22 mouse cellular contexts compared by ENCODE assay signal in the genomic region with DNA sequence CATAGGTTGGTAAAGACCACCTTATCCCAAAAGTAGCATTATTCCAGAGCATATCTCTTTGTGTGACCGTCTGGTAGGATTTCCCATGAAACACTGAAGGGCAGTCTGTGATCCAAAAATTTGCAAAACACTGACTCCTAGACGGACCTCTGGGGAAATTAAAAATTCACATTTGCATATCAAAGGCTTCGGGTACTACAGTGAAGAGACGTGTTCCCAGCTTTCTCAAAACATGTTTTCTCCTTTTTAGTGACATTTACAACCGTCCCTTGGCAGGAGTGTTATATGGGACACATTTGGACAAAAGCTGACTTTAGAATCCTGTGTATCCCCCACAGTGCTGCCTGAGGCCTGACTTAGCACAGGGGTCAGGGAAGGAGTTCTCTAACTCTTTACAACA.
A peak's percentile ranks its signal among the peaks of the same experiment; 100 is the strongest.
DNase-seq lines count a peak whose midpoint lies in the region; ATAC-seq and TF ChIP-seq lines count a peak whose summit lies in the region.
"Had no signal": no experiment of that assay in that cellular context is flagged by ENCODE, and none has a peak within 500 bp of the region (broad histone marks: within the 10 kb centered on the region; RNA-seq: fewer than 3 reads in every experiment).

No protein-coding gene starts in this region.

- ATAC-seq in hindbrain, embryonic 14.5 days (ENCODE audit: low FRiP score) = no peak
- ATAC-seq in kidney, embryonic 16.5 days (ENCODE audit: low FRiP score, low TSS enrichment) = no peak
- ATAC-seq in midbrain, embryonic 13.5 days = no peak
- ATAC-seq in cerebellum, adult (ENCODE audit: insufficient number of reproducible peaks, low FRiP score, low TSS enrichment) = no peak
- ATAC-seq: CD4-positive, CD25-positive, alpha-beta regulatory T cell, adult 4 months; forebrain, embryonic 15.5 days had no signal

- WGBS in hindbrain, embryonic 10.5 days = 52% methylated on average over 5 of the region's 5 CpGs
- 23% methylated on average over 5 of the region's 5 CpGs for WGBS in hindbrain, embryonic 14.5 days
- 43% methylated on average over 5 of the region's 5 CpGs for WGBS in kidney, embryonic 16.5 days
- WGBS in midbrain, embryonic 13.5 days = 29% methylated on average over 5 of the region's 5 CpGs
- WGBS in midbrain, embryonic 10.5 days = 66% methylated on average over 5 of the region's 5 CpGs

- H3K4me2 ChIP-seq in hindbrain, embryonic 14.5 days (replicated peaks) = no peak overlapping the region
- H3K4me2 ChIP-seq in kidney, embryonic 16.5 days (replicated peaks; ENCODE audit: low read depth, low read length) = no peak overlapping the region
- no peak overlapping the region for H3K4me2 ChIP-seq in midbrain, embryonic 13.5 days (replicated peaks)
- H3K4me2 ChIP-seq: embryonic facial prominence, embryonic 12.5 days; forebrain, embryonic 15.5 days; heart, embryonic 13.5 days had no signal

- no peaks in the 10 kb centered on the region for H3K36me3 ChIP-seq in hindbrain, embryonic 10.5 days
- no peaks in the 10 kb centered on the region for H3K36me3 ChIP-seq in hindbrain, embryonic 14.5 days (replicated peaks; ENCODE audit: control insufficient read depth, insufficient read depth)
- no peaks in the 10 kb centered on the region for H3K36me3 ChIP-seq in kidney, embryonic 16.5 days (ENCODE audit: insufficient read depth, low read length)
- H3K36me3 ChIP-seq in midbrain, embryonic 13.5 days = no peaks in the 10 kb centered on the region
- H3K36me3 ChIP-seq in midbrain, embryonic 10.5 days = no peaks in the 10 kb centered on the region
- H3K36me3 ChIP-seq: embryonic facial prominence, embryonic 12.5 days; forebrain, embryonic 15.5 days; G1E; heart, embryonic 13.5 days had no signal

- H3K9me3 ChIP-seq in hindbrain, embryonic 10.5 days = no peaks in the 10 kb centered on the region
- no peaks in the 10 kb centered on the region for H3K9me3 ChIP-seq in hindbrain, embryonic 14.5 days (ENCODE audit: control insufficient read depth, low read length)
- H3K9me3 ChIP-seq in kidney, embryonic 16.5 days (ENCODE audit: low read length) = no peaks in the 10 kb centered on the region
- no peaks in the 10 kb centered on the region for H3K9me3 ChIP-seq in midbrain, embryonic 13.5 days
- no peaks in the 10 kb centered on the region for H3K9me3 ChIP-seq in midbrain, embryonic 10.5 days (replicated peaks)
- H3K9me3 ChIP-seq: embryonic facial prominence, embryonic 12.5 days; forebrain, embryonic 15.5 days; heart, embryonic 13.5 days had no signal

- no peak for TF ChIP-seq POLR2A in brain, embryonic 14.5 days (IDR thresholded peaks at IDR 0.05; ENCODE audit: borderline replicate concordance, extremely low read depth, insufficient read depth, insufficient read length, poor library complexity, severe bottlenecking)

- TF ChIP-seq CTCF in brain, embryonic 14.5 days (IDR thresholded peaks at IDR 0.05; ENCODE audit: borderline replicate concordance, extremely low read depth, insufficient read depth, insufficient read length) = no peak

- H3K4me1 ChIP-seq in hindbrain, embryonic 10.5 days (replicated peaks) = peaks cover 55% of the 10 kb centered on the region
- peaks cover 9% of the 10 kb centered on the region for H3K4me1 ChIP-seq in hindbrain, embryonic 14.5 days (replicated peaks; ENCODE audit: control insufficient read depth, insufficient read depth, low read length)
- peaks cover 41% of the 10 kb centered on the region for H3K4me1 ChIP-seq in kidney, embryonic 16.5 days (ENCODE audit: insufficient read depth, low read length)
- peaks cover 40% of the 10 kb centered on the region for H3K4me1 ChIP-seq in midbrain, embryonic 13.5 days (replicated peaks)
- H3K4me1 ChIP-seq in midbrain, embryonic 10.5 days = peaks cover 41% of the 10 kb centered on the region

- H3K4me3 ChIP-seq in hindbrain, embryonic 10.5 days = no peak overlapping the region
- H3K4me3 ChIP-seq in hindbrain, embryonic 14.5 days (replicated peaks; ENCODE audit: low read length) = no peak overlapping the region
- no peak overlapping the region for H3K4me3 ChIP-seq in kidney, embryonic 16.5 days (ENCODE audit: low read length)
- H3K4me3 ChIP-seq in midbrain, embryonic 13.5 days (replicated peaks) = no peak overlapping the region
- no peak overlapping the region for H3K4me3 ChIP-seq in midbrain, embryonic 10.5 days
- H3K4me3 ChIP-seq: embryonic facial prominence, embryonic 12.5 days; forebrain, embryonic 15.5 days; heart, embryonic 13.5 days had no signal

- no peak overlapping the region for H3K9ac ChIP-seq in hindbrain, embryonic 14.5 days
- H3K9ac ChIP-seq in kidney, embryonic 16.5 days (replicated peaks; ENCODE audit: low read length) = no peak overlapping the region
- no peak overlapping the region for H3K9ac ChIP-seq in midbrain, embryonic 13.5 days (replicated peaks)
- H3K9ac ChIP-seq: embryonic facial prominence, embryonic 12.5 days; forebrain, embryonic 15.5 days; heart, embryonic 13.5 days had no signal

- DNase-seq in hindbrain, embryonic 10.5 days (ENCODE audit: low spot score) = no peak
- DNase-seq in hindbrain, embryonic 14.5 days (ENCODE audit: low spot score) = no peak
- DNase-seq in kidney, postnatal 36 days = no peak
- DNase-seq in midbrain, embryonic 10.5 days (ENCODE audit: low spot score) = no peak
- peak; percentile 30 for DNase-seq in brain, embryonic 14.5 days (ENCODE audit: low read depth)
- DNase-seq: adrenal gland, adult 8-10 months; adrenal gland, postnatal 36 days; B cell, adult 2 months; cerebellum, adult 11-12 months; cerebellum, adult 9-10 months; cerebellum, postnatal 25 days; gastrocnemius, postnatal 36 days; heart, adult 11 months; heart, postnatal 36 days had no signal

- H3K27ac ChIP-seq in hindbrain, embryonic 10.5 days = peak overlapping the region; percentile 50; the same call in 1 of the 2 replicates
- no peak overlapping the region for H3K27ac ChIP-seq in hindbrain, embryonic 14.5 days
- peak overlapping the region; percentile 37; the same call in 1 of the 2 replicates for H3K27ac ChIP-seq in kidney, embryonic 16.5 days (ENCODE audit: low read length)
- H3K27ac ChIP-seq in midbrain, embryonic 13.5 days = 0 out of 2 replicates have a peak overlapping the region, but pooled peaks have one; percentile 15
- H3K27ac ChIP-seq in midbrain, embryonic 10.5 days (replicated peaks) = no peak overlapping the region
- H3K27ac ChIP-seq: embryonic facial prominence, embryonic 12.5 days; forebrain, embryonic 15.5 days; heart, embryonic 13.5 days had no signal

- H3K27me3 ChIP-seq in hindbrain, embryonic 10.5 days (ENCODE audit: insufficient read depth, poor library complexity, severe bottlenecking) = peaks cover 6% of the 10 kb centered on the region
- no peaks in the 10 kb centered on the region for H3K27me3 ChIP-seq in hindbrain, embryonic 14.5 days (ENCODE audit: control insufficient read depth, insufficient read depth, low read length)
- H3K27me3 ChIP-seq in kidney, embryonic 16.5 days (ENCODE audit: insufficient read depth, low read length) = no peaks in the 10 kb centered on the region
- H3K27me3 ChIP-seq in midbrain, embryonic 13.5 days = peaks cover 14% of the 10 kb centered on the region
- peaks cover 40% of the 10 kb centered on the region for H3K27me3 ChIP-seq in midbrain, embryonic 10.5 days (ENCODE audit: low read depth, poor library complexity, severe bottlenecking)
- H3K27me3 ChIP-seq: forebrain, embryonic 15.5 days; heart, embryonic 13.5 days had no signal

Comparison
In these comparisons a context has a peak if more than half of its experiments do, and no peak if none do; other contexts are left out.
1. H3K27ac ChIP-seq: peak in hindbrain, embryonic 10.5 days (single experiment), kidney, embryonic 16.5 days (single experiment) and midbrain, embryonic 13.5 days (single experiment); none in hindbrain, embryonic 14.5 days (single experiment) and midbrain, embryonic 10.5 days (single experiment).